Mouse (Mus musculus) liver, adult 2 months (tissue): ENCODE data around the gene Wdhd1. TPM values are rescaled to one million over a fixed set of nuclear protein-coding genes. Genes with fewer than 3 reads are reported as not detected.

Experiments used
- DNase-seq: peaks from one replicate; pipeline ENCODE4 v3.0.0-alpha.2; 2011; ENCODE audit warnings: low read depth, low spot score; ENCODE audit errors: extremely low read depth
- H3K27ac ChIP-seq: fragments of 200-500 bp; replicated peaks from 2 replicates; pipeline ENCODE4 v1.5.1; 2012; ENCODE audit warnings: low read depth, mild to moderate bottlenecking, control low read depth, inconsistent platforms, low read length; ENCODE audit not compliant: insufficient read depth
- H3K27me3 ChIP-seq: fragments of 200-500 bp; 2 replicates; pipeline ENCODE4 v1.6.1; 2012; ENCODE audit warnings: mild to moderate bottlenecking, moderate library complexity, low read length, inconsistent platforms; ENCODE audit not compliant: control insufficient read depth, insufficient read depth
- H3K36me3 ChIP-seq: fragments of 200-500 bp; 2 replicates; pipeline ENCODE4 v1.6.1; 2012; ENCODE audit warnings: low read length, inconsistent platforms; ENCODE audit not compliant: control insufficient read depth, insufficient read depth
- H3K4me1 ChIP-seq: fragments of 200-500 bp; 2 replicates; pipeline ENCODE4 v1.6.1; 2011; ENCODE audit warnings: low read length; ENCODE audit not compliant: control insufficient read depth, insufficient read depth
- H3K4me3 ChIP-seq: fragments of 200-500 bp; 2 replicates; pipeline ENCODE4 v1.5.1; 2011; ENCODE audit warnings: low read depth, mild to moderate bottlenecking, control low read depth, low read length, moderate library complexity; ENCODE audit not compliant: insufficient read depth
- H3K79me2 ChIP-seq: fragments of 200-500 bp; 2 replicates; pipeline ENCODE4 v1.6.1; 2012; ENCODE audit warnings: inconsistent platforms, mild to moderate bottlenecking, low read length, moderate library complexity; ENCODE audit not compliant: control insufficient read depth, insufficient read depth
- H3K9ac ChIP-seq: fragments of 200-500 bp; 2 replicates; pipeline ENCODE4 v1.6.1; 2012; ENCODE audit warnings: low read depth, mild to moderate bottlenecking, control low read depth, inconsistent platforms, low read length
- CTCF ChIP-seq: fragments of 200-500 bp; IDR thresholded peaks from 2 replicates; pipeline ENCODE4 v1.5.1; 2011; ENCODE audit warnings: low read depth, low read length, control low read depth
- POLR2A ChIP-seq: fragments of 200-500 bp; IDR thresholded peaks from 2 replicates; pipeline ENCODE4 v1.6.1; 2011; ENCODE audit warnings: low read length, control low read depth; ENCODE audit not compliant: insufficient read depth; ENCODE audit errors: extremely low read depth
- WGBS: fragments of 180-500 bp; shearing (Covaris S2); methylation state at CpG from one replicate; pipeline ENCODE4 v1.1.7; 2018; 5-methylcytosine and 5-hydroxymethylcytosine counted together
- polyA plus RNA-seq: library from polyadenylated mRNA; depleted of rRNA; stranded (reverse); fragments of >200 nt; gene quantifications from 2 replicates; pipeline ENCODE4 v1.2.3, GENCODE M21; 2012
- total RNA-seq: library from RNA; depleted of rRNA; stranded (reverse); fragments of >200 nt; gene quantifications from 2 replicates; pipeline ENCODE4 v1.2.3, GENCODE M21; 2014

The Wdhd1 gene
- total and polyA plus RNA-seq, 2 experiments: 0.21 to 1.0 TPM

DNA sequence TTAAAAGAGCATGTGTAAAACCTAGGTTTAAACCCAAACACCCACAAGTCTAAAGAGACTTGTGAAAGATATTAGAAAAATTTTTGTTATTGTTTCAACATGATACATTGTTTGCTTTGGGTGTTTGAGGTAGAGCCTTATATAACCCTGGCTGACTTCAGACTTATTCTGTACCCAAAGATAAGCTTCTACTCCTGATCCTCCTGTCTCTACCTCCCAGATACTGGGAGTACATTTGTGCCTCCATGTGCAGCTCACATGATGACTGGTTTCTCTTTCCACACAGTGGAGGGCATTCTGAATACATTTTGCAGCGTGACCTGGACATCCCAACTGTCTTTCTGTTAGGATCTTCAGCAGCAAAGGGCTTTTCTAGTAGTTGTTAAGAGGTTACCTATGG is 9.6 kb upstream of the Wdhd1 start:
- DNase-seq: no peak
- Histone ChIP-seq H3K27me3 (no peaks in the 10 kb centered on the region), H3K36me3 (peaks cover 12% of the 10 kb centered on the region; the same call in 1 of the 2 replicates), H3K4me1 (peaks cover 16% of the 10 kb centered on the region), H3K79me2 (peaks cover 6% of the 10 kb centered on the region; the same call in 1 of the 2 replicates), H3K27ac (peak overlapping the region; percentile 73; the same call in 1 of the 2 replicates), H3K4me3 (no peak overlapping the region), H3K9ac (no peak overlapping the region)
- no peak for TF ChIP-seq CTCF
- TF ChIP-seq POLR2A: no peak
- 60% methylated on average over 1 of the region's 1 CpGs for WGBS

GRCm38 (mm10) chr14:47285271-47285670 is 8.6 kb upstream of the Wdhd1 start:
- H3K27me3 ChIP-seq: no peaks in the 10 kb centered on the region
- no peak overlapping the region for H3K9ac ChIP-seq
- peak; percentile 62 for DNase-seq
- 94% methylated on average over 2 of the region's 2 CpGs for WGBS
- H3K79me2 ChIP-seq: peaks cover 6% of the 10 kb centered on the region; the same call in 1 of the 2 replicates
- no peak overlapping the region for H3K4me3 ChIP-seq
- H3K27ac ChIP-seq: peak overlapping the region; percentile 35
- H3K36me3 ChIP-seq: peaks cover 8% of the 10 kb centered on the region; the same call in 1 of the 2 replicates
- peaks cover 16% of the 10 kb centered on the region for H3K4me1 ChIP-seq
- TF ChIP-seq CTCF (no peak), POLR2A (no peak)

GRCm38 (mm10) chr14:47283568-47283967 is 6.9 kb upstream of the Wdhd1 start:
- no peak for DNase-seq
- Histone ChIP-seq H3K9ac (no peak overlapping the region), H3K79me2 (peaks cover 13% of the 10 kb centered on the region; the same call in 1 of the 2 replicates), H3K36me3 (no peaks in the 10 kb centered on the region), H3K27ac (no peak overlapping the region), H3K4me1 (peaks cover 16% of the 10 kb centered on the region), H3K4me3 (no peak overlapping the region), H3K27me3 (no peaks in the 10 kb centered on the region)
- no peak for TF ChIP-seq POLR2A
- TF ChIP-seq CTCF: no peak
- WGBS: 69% methylated on average over 7 of the region's 7 CpGs

GRCm38 (mm10) chr14:47281535-47281934 is 4.9 kb upstream of the Wdhd1 start:
- H3K36me3 ChIP-seq: no peaks in the 10 kb centered on the region

GRCm38 (mm10) chr14:47279058-47279457 is 2.4 kb upstream of the Wdhd1 start:
- Histone ChIP-seq H3K27ac (no peak overlapping the region), H3K9ac (no peak overlapping the region), H3K4me3 (no peak overlapping the region), H3K36me3 (no peaks in the 10 kb centered on the region), H3K79me2 (peaks cover 14% of the 10 kb centered on the region; the same call in 1 of the 2 replicates), H3K27me3 (no peaks in the 10 kb centered on the region), H3K4me1 (peaks cover 9% of the 10 kb centered on the region; the same call in 1 of the 2 replicates)
- TF ChIP-seq POLR2A (no peak), CTCF (peak; percentile 35; the same call in 1 of the 2 replicates)
- 82% methylated on average over 2 of the region's 2 CpGs for WGBS
- no peak for DNase-seq

More at GRCm38 (mm10) chr14:47281535-47281934, 4.9 kb upstream of the Wdhd1 start:
- 81% methylated on average over 4 of the region's 4 CpGs for WGBS
- DNase-seq: no peak
- peaks cover 18% of the 10 kb centered on the region for H3K4me1 ChIP-seq
- no peak overlapping the region for H3K27ac ChIP-seq
- no peak for TF ChIP-seq POLR2A
- no peak for TF ChIP-seq CTCF
- no peaks in the 10 kb centered on the region for H3K27me3 ChIP-seq
- no peak overlapping the region for H3K9ac ChIP-seq
- peaks cover 13% of the 10 kb centered on the region; the same call in 1 of the 2 replicates for H3K79me2 ChIP-seq
- H3K4me3 ChIP-seq: no peak overlapping the region

DNA sequence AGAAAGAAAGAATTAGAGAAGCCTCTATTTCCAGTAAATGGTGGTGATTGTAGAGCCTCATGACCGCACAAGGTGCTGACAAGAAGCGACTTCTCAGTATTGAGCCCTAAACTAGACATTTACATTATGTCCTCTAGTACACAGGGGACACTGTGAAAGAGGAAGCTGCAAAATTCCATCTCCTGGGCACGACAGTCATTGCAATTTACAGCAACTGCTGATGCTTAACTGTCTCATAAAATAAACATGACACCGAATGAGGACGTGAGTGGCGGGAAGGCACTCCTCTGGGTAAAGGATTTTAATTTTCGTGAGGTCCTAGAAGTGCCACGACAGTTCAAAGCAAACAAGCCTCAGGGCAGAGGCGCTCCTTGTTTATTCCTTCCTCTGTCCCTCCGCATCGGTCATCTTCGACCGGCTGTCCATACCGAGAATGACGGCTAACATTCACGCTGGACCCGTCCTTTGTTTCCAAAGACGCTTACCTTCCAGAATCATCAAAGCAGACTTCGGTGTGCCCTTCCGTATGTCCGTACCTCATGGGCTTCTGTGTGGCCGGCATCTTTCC is 537 bp downstream of the Wdhd1 start:
- Histone ChIP-seq H3K27ac (no peak overlapping the region), H3K36me3 (no peaks in the 10 kb centered on the region), H3K79me2 (peaks cover 10% of the 10 kb centered on the region; the same call in 1 of the 2 replicates), H3K4me1 (peaks cover 6% of the 10 kb centered on the region; the same call in 1 of the 2 replicates), H3K27me3 (no peaks in the 10 kb centered on the region), H3K9ac (peak overlapping the region; percentile 65), H3K4me3 (peak overlapping the region; percentile 80)
- DNase-seq: no peak
- TF ChIP-seq CTCF (no peak), POLR2A (no peak)
- WGBS: 3% methylated on average over 22 of the region's 22 CpGs
